Mouse (Mus musculus) cerebellum, adult 9-11 months (tissue): ENCODE results near the gene Kat14.
A peak's percentile ranks its signal among the peaks of the same experiment; 100 is the strongest.

Experiments used
- DNase-seq: peaks from one replicate; pipeline ENCODE4 v3.0.0; 2022

Kat14 gene

GRCm38 (mm10) chr2:144382624-144383138 lies 13.9 kb downstream of the Kat14 start:
- DNase-seq, result no peak

GRCm38 (mm10) chr2:144386296-144386695 lies 17.5 kb downstream of the Kat14 start:
- no peak for DNase-seq

GRCm38 (mm10) chr2:144388416-144388815 lies 19.6 kb downstream of the Kat14 start:
- DNase-seq, result no peak

- no peak for DNase-seq
These were observed 30.7 kb downstream of the Kat14 start for GRCm38 (mm10) chr2:144399531-144399930.

GRCm38 (mm10) chr2:144400659-144401058 lies 31.9 kb downstream of the Kat14 start:
- DNase-seq, result no peak

GRCm38 (mm10) chr2:144409037-144409436 lies 40.3 kb downstream of the Kat14 start:
- no peak for DNase-seq

GRCm38 (mm10) chr2:144410603-144411002 lies 41.8 kb downstream of the Kat14 start:
- no peak for DNase-seq

- DNase-seq, result peak; percentile 17
These were observed 45.9 kb downstream of the Kat14 start for GRCm38 (mm10) chr2:144414646-144415045.

- no peak for DNase-seq
These were observed 48.1 kb downstream of the Kat14 start for GRCm38 (mm10) chr2:144416859-144417258.

GRCm38 (mm10) chr2:144418062-144418461 lies 49.3 kb downstream of the Kat14 start:
- no peak for DNase-seq

GRCm38 (mm10) chr2:144422094-144422675 lies 53.4 kb downstream of the Kat14 start:
- DNase-seq, result no peak

GRCm38 (mm10) chr2:144425761-144426160 lies 57.0 kb downstream of the Kat14 start:
- no peak for DNase-seq

GRCm38 (mm10) chr2:144427852-144428251 lies 59.1 kb downstream of the Kat14 start:
- no peak for DNase-seq

- no peak for DNase-seq
These were observed 59.9 kb downstream of the Kat14 start for GRCm38 (mm10) chr2:144428659-144429058.

- no peak for DNase-seq
These were observed 60.4 kb downstream of the Kat14 start for GRCm38 (mm10) chr2:144429171-144429570.

GRCm38 (mm10) chr2:144431286-144431825 lies 62.6 kb downstream of the Kat14 start:
- DNase-seq, result no peak

- no peak for DNase-seq
These were observed 66.9 kb downstream of the Kat14 start for GRCm38 (mm10) chr2:144435679-144436078.

GRCm38 (mm10) chr2:144438424-144438823 lies 69.6 kb downstream of the Kat14 start:
- DNase-seq, result no peak

- no peak for DNase-seq
These were observed 70.5 kb downstream of the Kat14 start for GRCm38 (mm10) chr2:144439191-144439700.

GRCm38 (mm10) chr2:144441386-144441915 lies 72.7 kb downstream of the Kat14 start:
- no peak for DNase-seq

GRCm38 (mm10) chr2:144446360-144446999 lies 77.7 kb downstream of the Kat14 start:
- DNase-seq, result no peak

GRCm38 (mm10) chr2:144450378-144450777 lies 81.6 kb downstream of the Kat14 start:
- DNase-seq, result no peak

- DNase-seq, result peak; percentile 61
These were observed 83.7 kb downstream of the Kat14 start for GRCm38 (mm10) chr2:144452364-144453008.
